Mouse (Mus musculus) embryonic fibroblast, embryonic 13.5 days (primary cell): Measurements from ENCODE around the gene Sfmbt1. TPM values are rescaled to one million over a fixed set of nuclear protein-coding genes. Genes with fewer than 3 reads are reported as not detected.

Experiments used
- H3K27ac ChIP-seq: 2 replicates; pipeline ENCODE4 v1.5.1; 2012; ENCODE audit warnings: low read length, control low read depth, inconsistent platforms; ENCODE audit not compliant: insufficient read depth
- H3K4me1 ChIP-seq: 2 replicates; pipeline ENCODE4 v1.6.1; 2011; ENCODE audit warnings: low read length; ENCODE audit not compliant: control insufficient read depth, insufficient read depth
- H3K4me3 ChIP-seq: 2 replicates; pipeline ENCODE4 v1.5.1; 2011; ENCODE audit warnings: mild to moderate bottlenecking, control low read depth, low read length; ENCODE audit not compliant: insufficient read depth
- CTCF ChIP-seq: IDR thresholded peaks from 2 replicates; pipeline ENCODE4 v1.5.1; 2011; ENCODE audit warnings: mild to moderate bottlenecking, control low read depth, low read length, moderate library complexity, borderline replicate concordance; ENCODE audit not compliant: insufficient read depth
- POLR2A ChIP-seq: IDR thresholded peaks from 2 replicates; pipeline ENCODE4 v1.6.1; 2011; ENCODE audit warnings: low read depth, mild to moderate bottlenecking, control low read depth, low read length, moderate library complexity
- polyA plus RNA-seq: library from polyadenylated mRNA; stranded (reverse); fragments of >200 nt; gene quantifications from 2 replicates; pipeline ENCODE4 v1.2.4, GENCODE M21; 2011; ENCODE audit warnings: low read depth; ENCODE audit not compliant: missing spikeins, insufficient read length

Sfmbt1 gene
- polyA plus RNA-seq, 1 experiment = 9.6 TPM

- TF ChIP-seq CTCF (no peak), POLR2A (no peak)
- peaks cover 13% of the 10 kb centered on the region for H3K4me1 ChIP-seq
- H3K4me3 ChIP-seq = no peak overlapping the region
- H3K27ac ChIP-seq = peak overlapping the region; percentile 31; the same call in 1 of the 2 replicates
Observed at GRCm38 (mm10) chr14:30824456-30824995, 109.9 kb downstream of the Sfmbt1 start.

- peak overlapping the region; percentile 31; the same call in 1 of the 2 replicates for H3K27ac ChIP-seq
Observed at GRCm38 (mm10) chr14:30825021-30825475, 110.4 kb downstream of the Sfmbt1 start.

GRCm38 (mm10) chr14:30825476-30826131 lies 111.0 kb downstream of the Sfmbt1 start, which contains the start of gene Tmem110:
Tmem110 (plus strand) TSS chr14:30825590.
- H3K4me1 ChIP-seq = peaks cover 13% of the 10 kb centered on the region
- TF ChIP-seq CTCF (no peak; the same call in 1 of the 2 replicates), POLR2A (peak; percentile 63)
- peak within 1 kb of the TSS; percentile 85 for H3K4me3 ChIP-seq
- H3K27ac ChIP-seq = peak within 1 kb of the TSS; percentile 31; the same call in 1 of the 2 replicates

More at GRCm38 (mm10) chr14:30825021-30825475, 110.4 kb downstream of the Sfmbt1 start:
- TF ChIP-seq CTCF (no peak), POLR2A (no peak)
- peaks cover 13% of the 10 kb centered on the region for H3K4me1 ChIP-seq
- H3K4me3 ChIP-seq = no peak overlapping the region

DNA sequence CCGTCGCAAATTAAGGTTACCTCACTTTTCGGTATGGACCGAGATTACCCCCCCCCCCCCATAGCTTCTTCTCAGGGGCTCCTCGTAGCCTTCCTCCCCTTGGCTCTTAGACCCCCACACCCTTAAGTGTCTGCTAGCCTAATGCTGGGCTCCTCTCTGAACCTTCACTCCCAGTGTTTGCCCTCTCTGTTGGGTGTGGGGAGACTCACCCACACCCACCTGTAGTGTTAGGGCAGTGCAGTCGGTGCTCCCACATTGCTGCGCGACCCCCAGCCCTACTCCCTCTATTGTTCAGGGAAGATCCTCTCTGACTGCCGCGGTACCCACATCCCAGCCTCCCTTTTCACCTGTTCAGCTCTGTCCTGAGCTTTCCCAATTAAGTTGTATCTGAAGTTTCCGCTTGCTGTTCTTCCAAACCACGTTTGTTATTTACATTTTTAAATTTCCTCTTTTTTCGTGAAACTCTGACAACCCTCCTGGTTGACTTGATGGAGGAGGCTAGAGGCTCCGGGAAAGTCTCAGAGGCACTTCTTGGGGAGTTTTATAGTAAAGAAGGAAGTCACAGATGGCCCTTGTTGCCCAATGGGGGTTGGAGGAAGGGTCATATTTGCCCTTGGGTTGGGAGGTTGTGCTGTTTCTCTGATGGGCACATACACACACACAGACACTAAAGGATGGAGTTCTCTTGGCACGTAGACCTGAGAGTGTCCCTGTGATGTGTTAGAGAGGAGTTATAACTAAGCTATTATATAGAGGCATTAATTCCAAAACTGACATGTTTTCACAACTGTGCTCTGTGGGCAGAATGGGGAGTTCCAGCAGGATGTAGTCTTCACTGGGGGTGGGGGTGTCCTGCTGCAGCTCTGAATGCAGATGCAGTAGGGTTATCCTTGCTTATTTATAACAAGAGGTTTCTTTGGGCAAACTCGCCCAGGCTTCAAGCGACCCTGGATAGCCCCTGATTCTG lies 111.8 kb downstream of the Sfmbt1 start:
- TF ChIP-seq POLR2A (no peak), CTCF (no peak)
- Histone ChIP-seq H3K27ac (no peak overlapping the region), H3K4me3 (peak overlapping the region; percentile 85), H3K4me1 (peaks cover 13% of the 10 kb centered on the region)

- H3K27ac ChIP-seq = no peak overlapping the region
- TF ChIP-seq POLR2A (no peak), CTCF (no peak)
- peaks cover 13% of the 10 kb centered on the region for H3K4me1 ChIP-seq
- H3K4me3 ChIP-seq = no peak overlapping the region
Observed at GRCm38 (mm10) chr14:30827480-30827879, 112.8 kb downstream of the Sfmbt1 start.

DNA sequence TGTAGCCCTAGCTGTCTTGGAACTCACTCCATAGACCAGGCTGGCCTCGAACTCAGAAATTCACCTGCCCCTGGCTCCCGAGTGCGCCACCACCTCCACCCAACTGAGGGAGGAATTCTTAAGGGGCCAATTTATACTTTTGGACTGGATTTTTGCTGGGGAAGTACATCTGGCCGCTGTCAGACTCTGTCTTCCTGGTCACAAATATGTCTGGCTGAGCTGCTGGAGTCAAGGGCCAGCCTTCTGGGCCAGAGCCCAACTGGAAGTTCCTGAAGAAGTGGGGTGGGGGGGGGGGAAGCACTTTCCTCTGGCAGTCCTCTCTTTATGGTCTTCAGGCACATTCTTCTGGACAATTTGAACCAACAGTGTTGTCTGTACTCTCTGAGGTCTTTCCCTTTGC lies 113.4 kb downstream of the Sfmbt1 start:
- peaks cover 13% of the 10 kb centered on the region for H3K4me1 ChIP-seq
- TF ChIP-seq POLR2A (no peak), CTCF (no peak)
- no peak overlapping the region for H3K27ac ChIP-seq
- H3K4me3 ChIP-seq = no peak overlapping the region

DNA sequence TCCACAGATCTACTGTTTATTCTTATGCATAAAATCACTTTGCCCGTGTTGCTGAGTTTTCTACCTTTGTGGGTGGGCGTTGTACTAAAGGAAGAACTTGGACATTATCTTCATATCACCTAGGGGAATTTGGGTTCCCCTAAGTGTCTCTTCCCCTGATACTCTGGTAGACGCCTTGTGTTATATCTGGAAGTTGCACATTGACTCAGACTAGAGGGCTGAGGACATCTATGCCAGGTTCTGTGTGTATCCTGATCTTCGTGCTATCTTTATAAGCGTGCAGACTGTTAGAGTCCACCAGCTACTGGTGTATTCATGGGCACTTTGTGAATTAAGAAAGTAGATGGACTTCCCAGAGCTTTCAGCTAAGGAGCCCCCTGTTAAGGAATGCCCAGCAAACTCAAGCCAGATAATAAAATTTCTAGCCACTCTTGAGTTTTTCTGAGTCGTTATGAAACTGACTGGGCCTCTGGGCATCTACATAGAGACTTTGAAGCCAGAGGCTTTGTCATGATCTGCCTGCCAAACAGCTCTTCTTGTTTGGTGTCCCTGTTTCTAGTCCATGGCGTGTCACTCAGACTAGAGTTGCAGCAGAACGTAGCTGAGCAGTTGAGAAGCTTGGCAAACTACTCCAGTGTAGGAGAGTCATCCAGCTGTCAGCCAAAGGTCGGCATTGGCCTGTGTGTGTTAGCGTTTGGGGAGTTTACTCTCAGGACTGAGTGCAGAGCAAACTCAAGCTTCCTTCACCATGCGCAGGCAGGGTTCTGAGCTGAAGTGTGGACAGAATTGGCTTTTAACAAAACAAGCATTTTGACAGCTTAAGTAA lies 114.2 kb downstream of the Sfmbt1 start:
- no peak for TF ChIP-seq POLR2A
- TF ChIP-seq CTCF = no peak
- no peak overlapping the region for H3K4me3 ChIP-seq
- H3K4me1 ChIP-seq = peaks cover 13% of the 10 kb centered on the region
- 0 out of 2 replicates have a peak overlapping the region, but pooled peaks have one; percentile 4 for H3K27ac ChIP-seq

DNA sequence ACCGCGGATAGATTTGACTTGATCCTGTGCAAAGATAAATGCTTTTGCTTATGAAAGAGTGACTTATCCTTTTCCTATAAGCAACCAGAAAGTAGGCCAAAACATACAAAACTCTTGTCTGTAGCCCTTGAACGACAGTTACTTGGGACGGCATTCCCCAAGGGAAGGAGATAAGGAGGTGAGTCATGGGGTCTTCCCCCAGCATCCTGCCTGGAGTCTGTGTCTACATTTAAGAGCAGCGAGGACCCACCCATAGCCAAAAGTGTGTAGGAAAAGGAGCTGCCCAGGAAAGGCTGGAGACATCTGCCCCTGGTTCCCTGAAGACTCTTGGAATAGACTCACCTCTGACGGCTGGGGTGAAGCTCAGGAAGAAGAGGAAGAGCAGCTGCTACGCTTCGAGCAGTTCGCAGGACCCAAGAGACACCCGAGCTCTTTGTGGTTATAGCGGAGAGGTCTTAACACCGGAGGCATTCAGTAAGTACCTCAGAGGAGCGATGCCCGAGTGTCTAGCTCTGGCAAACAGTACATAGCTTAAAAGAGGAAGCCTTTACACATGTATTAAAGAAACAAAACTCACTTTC lies 122.9 kb downstream of the Sfmbt1 start:
- Histone ChIP-seq H3K4me3 (no peak overlapping the region), H3K4me1 (no peaks in the 10 kb centered on the region), H3K27ac (no peak overlapping the region)
- TF ChIP-seq POLR2A = no peak
- TF ChIP-seq CTCF = no peak

GRCm38 (mm10) chr14:30843701-30844100 lies 129.1 kb downstream of the Sfmbt1 start:
- Histone ChIP-seq H3K27ac (no peak overlapping the region), H3K4me1 (no peaks in the 10 kb centered on the region)
- TF ChIP-seq CTCF = no peak
- TF ChIP-seq POLR2A = no peak

More at GRCm38 (mm10) chr14:30843701-30844100, 129.1 kb downstream of the Sfmbt1 start:
- no peak overlapping the region for H3K4me3 ChIP-seq
